Mouse (Mus musculus): ENCODE measurements around the gene Fkbp9.
A peak's percentile ranks its signal among the peaks of the same experiment; 100 is the strongest.

Fkbp9 gene

DNA sequence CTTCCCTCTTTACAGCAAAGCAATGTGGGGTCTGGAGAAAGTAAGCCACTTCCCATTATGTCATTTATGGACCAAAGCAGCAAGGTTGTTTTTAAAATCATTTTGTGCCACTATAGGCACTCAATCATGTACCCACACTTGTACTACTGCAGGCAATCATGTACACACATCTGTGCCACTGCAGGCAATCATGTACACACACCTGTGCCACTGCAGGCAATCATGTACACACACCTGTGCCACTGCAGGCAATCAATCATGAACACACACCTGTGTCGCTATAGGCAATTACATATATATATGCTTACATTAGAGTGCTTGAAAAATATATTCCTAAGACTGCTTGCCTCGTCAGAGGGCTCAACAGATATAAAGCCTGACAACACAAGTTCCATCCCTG, 73.1 kb downstream of the Fkbp9 start:
- DNase-seq (ENCODE audit: low read depth): no peak

DNA sequence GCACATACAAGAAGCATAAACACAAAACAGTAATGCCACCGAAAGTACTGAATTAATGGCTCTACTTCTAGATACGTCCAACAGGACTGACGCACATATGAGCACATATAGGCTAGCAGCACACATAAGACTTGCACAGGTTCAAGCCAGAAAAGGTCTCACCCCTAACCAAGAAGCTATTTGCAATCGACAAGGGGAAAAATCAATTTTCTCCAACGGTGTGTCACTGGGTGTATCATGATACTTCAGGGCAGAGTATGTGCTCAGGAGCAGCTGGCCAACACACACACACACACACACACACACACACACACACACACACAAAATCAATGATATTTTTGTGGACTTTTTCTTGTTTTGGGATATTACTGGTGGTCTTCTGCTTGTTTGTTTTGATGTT, 73.6 kb downstream of the Fkbp9 start:
- DNase-seq (ENCODE audit: low read depth): no peak

DNA sequence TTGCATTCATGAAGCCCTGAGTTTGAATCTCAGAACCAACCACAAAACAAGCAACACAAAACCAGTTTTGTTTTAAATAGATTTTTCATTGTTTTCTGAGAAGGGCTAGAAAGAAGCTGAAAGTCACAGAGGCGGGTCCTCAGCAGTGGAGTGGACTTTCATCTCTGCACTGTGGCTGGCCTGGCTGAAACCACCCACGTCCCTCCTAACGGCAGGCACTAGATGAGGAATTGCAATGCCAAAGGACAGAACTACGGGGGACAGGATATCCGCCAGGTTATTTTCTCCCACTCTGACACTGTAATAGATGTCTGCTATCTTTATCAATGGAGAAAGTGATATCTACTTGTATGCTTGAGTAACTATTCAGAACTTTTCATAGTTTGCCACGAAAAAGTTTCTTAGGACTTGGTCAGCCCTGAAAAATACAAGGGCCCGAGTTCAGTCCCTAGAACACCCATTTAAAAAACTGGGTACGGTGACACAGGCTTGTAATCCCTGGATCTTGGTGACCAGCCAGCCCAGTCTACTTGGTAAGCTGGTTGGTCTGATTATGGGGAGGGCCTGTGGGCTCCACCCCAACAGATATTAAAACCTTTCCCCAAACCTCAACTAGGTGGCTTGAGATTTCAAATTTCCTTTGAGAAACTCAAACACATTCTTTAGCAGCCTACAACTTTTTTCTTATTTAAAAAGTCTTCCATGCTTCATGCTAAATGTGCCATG, 74.4 kb downstream of the Fkbp9 start:
- no peak for DNase-seq (ENCODE audit: low read depth)

- no peak for DNase-seq (ENCODE audit: low read depth)
Measured at GRCm38 (mm10) chr6:56907973-56908372, 76.1 kb downstream of the Fkbp9 start.

DNA sequence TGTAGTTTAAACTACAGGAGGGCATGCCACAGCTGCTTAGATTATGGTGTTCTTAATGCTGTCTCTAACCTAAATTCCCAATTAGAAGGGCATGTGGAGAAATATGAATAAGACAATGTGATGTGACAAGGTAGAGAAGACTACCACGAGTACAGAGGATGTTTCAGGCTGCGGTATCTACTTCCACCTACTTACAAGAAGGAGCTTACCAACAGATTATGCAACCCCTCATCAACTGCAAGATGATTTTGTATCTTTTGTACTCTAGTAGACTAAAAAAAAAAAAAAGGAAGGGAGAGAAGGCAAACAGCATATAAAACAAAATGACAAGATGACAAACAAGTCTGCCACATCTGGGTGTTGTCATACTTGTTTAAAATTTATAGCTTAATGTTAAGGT, 76.5 kb downstream of the Fkbp9 start:
- DNase-seq (ENCODE audit: low read depth): no peak

GRCm38 (mm10) chr6:56908912-56909311, 77.1 kb downstream of the Fkbp9 start:
- DNase-seq (ENCODE audit: low read depth): peak; percentile 75

- no peak for DNase-seq (ENCODE audit: low read depth)
Measured at GRCm38 (mm10) chr6:56910910-56911309, 79.1 kb downstream of the Fkbp9 start.

GRCm38 (mm10) chr6:56913092-56913858, 81.4 kb downstream of the Fkbp9 start:
- no peak for DNase-seq (ENCODE audit: low read depth)

GRCm38 (mm10) chr6:56916279-56916678, 84.4 kb downstream of the Fkbp9 start:
- DNase-seq (ENCODE audit: low read depth): peak; percentile 70

GRCm38 (mm10) chr6:56917578-56918368, 85.9 kb downstream of the Fkbp9 start:
- DNase-seq (ENCODE audit: low read depth): no peak

GRCm38 (mm10) chr6:56919330-56920044, 87.6 kb downstream of the Fkbp9 start:
- no peak for DNase-seq (ENCODE audit: low read depth)

DNA sequence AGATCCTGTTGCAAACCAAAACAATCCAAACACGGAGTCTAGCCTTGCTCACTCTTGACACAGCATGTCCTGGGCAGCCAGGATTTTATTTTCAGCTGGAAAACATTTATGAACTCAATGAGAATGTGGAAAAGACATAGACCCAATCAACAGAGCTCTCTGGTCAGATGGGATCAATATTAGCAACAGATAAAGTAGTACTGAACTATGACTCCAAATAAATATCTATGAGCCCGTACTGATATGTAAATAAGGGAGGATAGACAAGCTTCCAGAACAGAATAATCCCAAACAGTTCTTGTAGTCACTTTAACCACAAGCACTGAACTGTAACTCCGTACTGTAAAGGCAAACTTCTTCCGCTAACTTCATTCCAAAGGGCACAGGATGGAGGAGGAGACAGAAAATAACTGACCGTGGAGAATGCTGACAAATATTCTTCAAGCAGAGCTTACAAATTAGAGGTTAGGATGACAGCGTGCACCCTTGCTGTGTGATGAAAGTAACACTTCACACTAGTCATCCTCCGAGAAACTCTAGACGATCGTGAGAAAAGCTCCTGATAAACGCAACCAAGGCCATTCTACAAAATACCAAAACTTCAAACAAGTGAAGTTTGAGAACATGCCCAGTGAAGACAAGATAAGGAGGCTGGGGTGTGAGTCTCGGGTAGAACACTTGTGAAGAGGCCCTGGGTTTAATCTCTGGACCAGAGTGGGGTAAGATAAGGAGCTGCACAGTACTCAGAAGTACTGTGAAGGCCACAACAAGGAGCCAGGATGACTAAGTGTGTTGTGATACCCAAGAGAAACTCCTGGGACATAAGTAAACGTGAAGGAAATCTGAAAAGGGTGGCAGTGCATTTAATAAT, 88.6 kb downstream of the Fkbp9 start:
- DNase-seq (ENCODE audit: low read depth): no peak

DNA sequence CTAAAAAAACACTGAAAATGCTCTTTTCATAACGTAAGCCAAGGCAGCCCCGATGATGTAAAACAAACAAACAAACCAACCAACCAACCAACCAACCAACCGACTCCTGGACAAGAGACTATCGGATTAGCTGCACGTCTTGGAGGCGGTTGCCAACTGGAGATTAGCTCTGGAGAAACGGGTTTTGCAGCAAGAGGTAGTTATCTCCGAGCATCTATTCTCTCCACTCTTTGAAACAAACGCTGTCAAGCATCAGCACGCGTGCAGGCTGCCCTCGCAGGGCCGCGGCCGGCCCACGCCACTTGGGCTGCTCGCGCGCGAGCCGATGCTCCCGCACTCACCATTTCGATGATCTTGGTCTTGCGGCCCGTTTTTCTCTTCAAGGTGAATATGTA, 91.5 kb downstream of the Fkbp9 start:
- no peak for DNase-seq (ENCODE audit: low read depth)

- peak; percentile 98 for DNase-seq (ENCODE audit: low read depth)
Measured at GRCm38 (mm10) chr6:56923726-56924707, 92.2 kb downstream of the Fkbp9 start, which contains the start of the genes Nt5c3 and Vmn1r4. TSS of gene Nt5c3 (minus strand) at chr6:56923932. TSS of gene Vmn1r4 (plus strand) at chr6:56924015.

Measured in induced T-regulatory cell, adult 2 months (primary cell).